Mouse (Mus musculus) skeletal muscle tissue, adult 2 months (tissue): ENCODE results near the gene Mknk1.
A peak's percentile ranks its signal among the peaks of the same experiment; 100 is the strongest.

Experiments used
- DNase-seq: peaks from one replicate; pipeline ENCODE4 v3.0.0-alpha.2; 2012; ENCODE audit warnings: low read depth, low spot score

Mknk1 gene

GRCm38 (mm10) chr4:115846656-115847055 is 7.7 kb downstream of the Mknk1 start:
- no peak for DNase-seq

GRCm38 (mm10) chr4:115847377-115847776 is 8.4 kb downstream of the Mknk1 start:
- DNase-seq, result peak; percentile 55

GRCm38 (mm10) chr4:115848083-115848482 is 9.1 kb downstream of the Mknk1 start:
- no peak for DNase-seq

GRCm38 (mm10) chr4:115848990-115849677 is 10.1 kb downstream of the Mknk1 start:
- no peak for DNase-seq

GRCm38 (mm10) chr4:115850111-115850510 is 11.1 kb downstream of the Mknk1 start:
- DNase-seq, result no peak

- no peak for DNase-seq
Measured at GRCm38 (mm10) chr4:115850631-115851030, 11.6 kb downstream of the Mknk1 start.

- DNase-seq, result no peak
Measured at GRCm38 (mm10) chr4:115851569-115851968, 12.6 kb downstream of the Mknk1 start.

- DNase-seq, result no peak
Measured at GRCm38 (mm10) chr4:115855100-115855499, 16.1 kb downstream of the Mknk1 start.

GRCm38 (mm10) chr4:115855609-115856008 is 16.6 kb downstream of the Mknk1 start:
- no peak for DNase-seq

- no peak for DNase-seq
Measured at GRCm38 (mm10) chr4:115856282-115856681, 17.3 kb downstream of the Mknk1 start.

- peak; percentile 48 for DNase-seq
Measured at GRCm38 (mm10) chr4:115857293-115857883, 18.4 kb downstream of the Mknk1 start.

GRCm38 (mm10) chr4:115863352-115863751 is 24.4 kb downstream of the Mknk1 start:
- DNase-seq, result no peak

- no peak for DNase-seq
Measured at GRCm38 (mm10) chr4:115863880-115864279, 24.9 kb downstream of the Mknk1 start.

GRCm38 (mm10) chr4:115869512-115870210 is 30.7 kb downstream of the Mknk1 start:
- DNase-seq, result no peak

- no peak for DNase-seq
Measured at GRCm38 (mm10) chr4:115873231-115873630, 34.2 kb downstream of the Mknk1 start.

GRCm38 (mm10) chr4:115878216-115878678 is 39.2 kb downstream of the Mknk1 start:
- DNase-seq, result no peak

GRCm38 (mm10) chr4:115878828-115879227 is 39.8 kb downstream of the Mknk1 start:
- DNase-seq, result no peak

- no peak for DNase-seq
Measured at GRCm38 (mm10) chr4:115881183-115881582, 42.2 kb downstream of the Mknk1 start.

- DNase-seq, result no peak
Measured at GRCm38 (mm10) chr4:115882195-115882594, 43.2 kb downstream of the Mknk1 start.

GRCm38 (mm10) chr4:115884022-115884421 is 45.0 kb downstream of the Mknk1 start, which contains the start of gene Kncn:
TSS of gene Kncn (plus strand) at chr4:115884400.
- DNase-seq, result no peak

- no peak for DNase-seq
Measured at GRCm38 (mm10) chr4:115885846-115886245, 46.8 kb downstream of the Mknk1 start.

GRCm38 (mm10) chr4:115886875-115887274 is 47.9 kb downstream of the Mknk1 start:
- DNase-seq, result no peak

- no peak for DNase-seq
Measured at GRCm38 (mm10) chr4:115890066-115890465, 51.1 kb downstream of the Mknk1 start.
